In genomic region chr7:80766072-80766471, GRCm38 (mm10) we compare ENCODE assay signal across 14 mouse cellular contexts. TPM values are rescaled to one million over a fixed set of nuclear protein-coding genes. Genes with fewer than 3 reads are reported as not detected.
DNase-seq lines count a peak whose midpoint lies in the region; ATAC-seq and TF ChIP-seq lines count a peak whose summit lies in the region.
"Had no signal": no experiment of that assay in that cellular context is flagged by ENCODE, and none has a peak within 500 bp of the region (broad histone marks: within the 10 kb centered on the region; RNA-seq: fewer than 3 reads in every experiment).

No protein-coding gene starts in this region.

- no peaks in the 10 kb centered on the region for H3K9me3 ChIP-seq in midbrain, embryonic 11.5 days (ENCODE audit: control insufficient read depth, low read length)
- H3K9me3 ChIP-seq: embryonic facial prominence, embryonic 15.5 days; limb, embryonic 15.5 days; megakaryocyte, embryonic 14.5 days; neural tube, embryonic 13.5 days had no signal

- TF ChIP-seq CTCF in layer of hippocampus, adult 2 months (conservative IDR thresholded peaks at IDR 0.05): no peak

- H3K9ac ChIP-seq in midbrain, embryonic 11.5 days (ENCODE audit: low read length): no peak overlapping the region
- H3K9ac ChIP-seq: embryonic facial prominence, embryonic 15.5 days; limb, embryonic 15.5 days; neural tube, embryonic 13.5 days had no signal

- WGBS in midbrain, embryonic 11.5 days: 79% methylated on average over 3 of the region's 3 CpGs

- ATAC-seq in midbrain, embryonic 11.5 days (ENCODE audit: low FRiP score): no peak

- no peak overlapping the region for H3K4me3 ChIP-seq in layer of hippocampus, adult 2 months
- no peak overlapping the region for H3K4me3 ChIP-seq in midbrain, embryonic 11.5 days (ENCODE audit: low read depth, low read length)
- H3K4me3 ChIP-seq: embryonic facial prominence, embryonic 15.5 days; limb, embryonic 15.5 days; megakaryocyte, embryonic 14.5 days; neural tube, embryonic 13.5 days had no signal

- H3K4me2 ChIP-seq in midbrain, embryonic 11.5 days: no peak overlapping the region
- H3K4me2 ChIP-seq: embryonic facial prominence, embryonic 15.5 days; limb, embryonic 15.5 days; neural tube, embryonic 13.5 days had no signal

- H3K4me1 ChIP-seq in midbrain, embryonic 11.5 days (ENCODE audit: control insufficient read depth, insufficient read depth, low read length): peaks cover 9% of the 10 kb centered on the region; the same call in 1 of the 2 replicates
- H3K4me1 ChIP-seq: embryonic facial prominence, embryonic 15.5 days had no signal

- peak overlapping the region; percentile 81 for H3K27ac ChIP-seq in layer of hippocampus, adult 2 months
- no peak overlapping the region for H3K27ac ChIP-seq in midbrain, embryonic 11.5 days (ENCODE audit: low read depth, low read length)
- H3K27ac ChIP-seq: embryonic facial prominence, embryonic 15.5 days; kidney, postnatal 0 days; limb, embryonic 15.5 days; neural tube, embryonic 13.5 days had no signal

- DNase-seq in layer of hippocampus, adult 2 months (ENCODE audit: low spot score in 2 of 2): peak in 1 of 2 experiments; percentile 53
- no peak for DNase-seq in layer of hippocampus, postnatal 10 days (ENCODE audit: low spot score in 2 of 2)
- peak; percentile 62 for DNase-seq in 416B (ENCODE audit: low read depth)
- peak; percentile 91 for DNase-seq in CD4-positive helper T cell, adult 2 months (ENCODE audit: low read depth, low spot score)
- peak; percentile 94 for DNase-seq in induced T-regulatory cell, adult 2 months (ENCODE audit: low read depth)
- no peak for DNase-seq in midbrain, embryonic 11.5 days (ENCODE audit: low spot score, missing footprints)
- no peak for DNase-seq in embryo, embryonic 11 days
- DNase-seq in embryo, embryonic 9.5 days (ENCODE audit: extremely low spot score): no peak
- DNase-seq: heart, postnatal 4 days had no signal

- no peaks in the 10 kb centered on the region for H3K27me3 ChIP-seq in midbrain, embryonic 11.5 days (ENCODE audit: control insufficient read depth, insufficient read depth, low read length)
- H3K27me3 ChIP-seq: embryonic facial prominence, embryonic 15.5 days; limb, embryonic 15.5 days; neural tube, embryonic 13.5 days had no signal

- no peaks in the 10 kb centered on the region for H3K36me3 ChIP-seq in midbrain, embryonic 11.5 days (ENCODE audit: control insufficient read depth, insufficient read depth, low read length)

RNA-seq across cellular contexts. Expression of gene Iqgap1, which starts 59.7 kb away (rescaled TPM):
- total RNA-seq in layer of hippocampus, adult 2 months (2021): 10 to 100 TPM; 19.4 to 21.6 TPM
- total RNA-seq in layer of hippocampus, postnatal 10 days (2021): 10 to 100 TPM; 28.8 to 37.8 TPM
- 23.5 and 24.8 TPM in 2 replicates for polyA plus RNA-seq in midbrain, embryonic 11.5 days (2014; fragmentation: Nextera tagmentation; extraction: Ambion mirVana)

Comparison
In these comparisons a context has a peak if more than half of its experiments do, and no peak if none do; other contexts are left out.
1. DNase-seq: peak in 416B (single experiment), CD4-positive helper T cell, adult 2 months (single experiment) and induced T-regulatory cell, adult 2 months (single experiment); none in layer of hippocampus, postnatal 10 days (0 of 2), midbrain, embryonic 11.5 days (single experiment), embryo, embryonic 11 days (single experiment) and embryo, embryonic 9.5 days (single experiment).